Mouse (Mus musculus) layer of hippocampus, adult 9-11 months (tissue): ENCODE results near the gene Rpf1.

Source experiments
- DNase-seq: peaks from one replicate; pipeline ENCODE4 v3.0.0; 2022

Rpf1 gene

DNA sequence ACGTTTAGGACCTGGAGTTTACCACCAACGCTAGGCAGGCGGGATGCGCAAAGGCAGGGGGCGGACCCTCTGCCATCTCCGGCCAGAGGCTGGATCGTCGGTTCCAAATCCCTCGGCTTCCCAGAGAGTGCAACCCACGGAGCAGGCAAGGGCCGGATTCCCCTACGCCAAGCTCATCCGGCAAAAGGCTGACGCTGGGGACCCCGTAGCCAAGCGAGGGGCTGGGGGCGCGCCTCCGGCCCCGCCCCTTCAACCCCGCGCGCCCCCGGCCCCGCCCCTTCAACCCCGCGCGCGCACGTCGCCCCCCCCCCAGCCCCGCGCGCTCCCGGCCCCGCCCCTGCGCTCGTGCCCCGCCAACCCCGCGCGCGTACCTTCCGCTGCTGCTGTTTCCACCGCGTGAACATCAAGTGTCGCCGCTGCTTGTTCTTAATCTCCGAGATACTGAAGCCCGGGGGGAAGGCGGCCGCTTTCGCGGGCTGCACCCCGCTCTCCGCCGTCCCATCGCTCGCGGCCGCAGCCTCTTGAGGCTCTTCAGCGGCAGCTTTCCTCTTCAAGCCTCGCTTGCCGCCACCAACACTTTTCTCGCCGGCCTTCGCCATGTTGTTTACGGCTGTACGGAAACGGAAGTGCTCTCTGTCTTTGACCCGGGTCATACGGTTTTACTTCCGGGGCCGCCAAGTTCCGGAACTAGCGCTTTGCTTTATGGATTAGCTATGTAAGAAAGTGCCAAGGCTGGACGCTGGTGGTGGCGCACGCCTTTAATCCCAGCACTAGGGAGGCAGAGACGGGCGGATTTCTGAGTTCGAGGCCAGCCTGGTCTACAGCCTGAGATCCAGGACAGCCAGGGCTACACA, at the start of gene Rpf1:
Gene Rpf1, minus strand, starts transcription at position 632 of the 854 bp plus-strand sequence.
- peak; percentile 92 for DNase-seq

GRCm38 (mm10) chr3:146570939-146571338, 49.7 kb upstream of the Rpf1 start:
- DNase-seq: no peak

- DNase-seq: no peak
Observed at GRCm38 (mm10) chr3:146570148-146570782, 49.0 kb upstream of the Rpf1 start, which contains the start of gene Uox. TSS of gene Uox (plus strand) at chr3:146570426.

- no peak for DNase-seq
Observed at GRCm38 (mm10) chr3:146569594-146569993, 48.4 kb upstream of the Rpf1 start.

DNA sequence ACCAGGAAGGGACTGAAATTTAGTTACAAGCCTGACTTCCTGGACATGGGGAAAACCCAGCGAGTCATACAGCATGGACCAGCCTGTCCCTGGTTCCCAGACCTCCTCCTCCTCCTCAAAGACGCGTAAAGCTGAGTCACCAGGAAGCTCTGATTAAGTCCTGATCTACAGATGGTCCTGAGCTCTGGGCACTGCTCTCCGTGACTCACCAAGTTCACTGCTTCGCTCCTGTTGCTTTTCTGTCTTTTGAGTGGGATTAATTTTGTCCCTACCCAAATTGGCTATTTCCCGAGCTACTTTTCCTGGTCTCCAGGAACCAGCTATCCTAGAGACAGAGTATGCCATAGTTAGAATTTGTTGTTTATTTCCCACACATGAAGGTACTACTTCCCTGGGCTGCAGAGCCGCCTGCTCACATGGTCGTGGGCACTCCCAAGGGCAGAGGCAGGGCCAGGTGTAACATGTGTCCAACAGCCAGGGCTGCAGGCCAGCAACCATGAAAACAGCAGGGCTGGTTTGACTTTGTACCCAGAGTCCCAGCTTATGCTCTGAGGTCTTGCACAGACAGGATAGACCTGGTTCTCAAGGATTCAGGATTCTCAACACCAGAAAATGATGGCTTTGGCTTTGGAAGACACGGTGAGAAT, 46.8 kb upstream of the Rpf1 start:
- peak; percentile 44 for DNase-seq

- no peak for DNase-seq
Observed at GRCm38 (mm10) chr3:146567366-146567765, 46.1 kb upstream of the Rpf1 start.

- no peak for DNase-seq
Observed at GRCm38 (mm10) chr3:146565065-146565411, 43.8 kb upstream of the Rpf1 start.

- DNase-seq: peak; percentile 71
Observed at GRCm38 (mm10) chr3:146564268-146565064, 43.2 kb upstream of the Rpf1 start.

DNA sequence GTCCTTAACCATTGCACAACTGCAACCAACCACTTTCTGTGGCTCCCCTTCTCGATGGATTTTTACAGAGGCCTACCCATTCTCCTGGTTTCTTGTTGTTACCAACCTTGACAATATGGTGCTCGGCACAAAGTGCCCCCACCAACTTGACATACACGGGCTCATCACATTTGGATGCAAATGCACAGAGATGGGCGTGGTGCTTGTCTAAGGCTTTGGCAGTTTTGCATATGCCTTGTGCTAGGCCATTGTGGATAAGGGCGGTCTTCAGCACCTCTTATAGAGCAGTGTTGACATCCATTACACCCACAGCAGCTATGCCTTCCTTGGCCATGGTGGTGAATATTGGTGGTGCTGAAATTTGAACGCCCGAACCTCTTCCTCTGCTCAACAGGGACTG, 41.7 kb upstream of the Rpf1 start:
- no peak for DNase-seq

DNA sequence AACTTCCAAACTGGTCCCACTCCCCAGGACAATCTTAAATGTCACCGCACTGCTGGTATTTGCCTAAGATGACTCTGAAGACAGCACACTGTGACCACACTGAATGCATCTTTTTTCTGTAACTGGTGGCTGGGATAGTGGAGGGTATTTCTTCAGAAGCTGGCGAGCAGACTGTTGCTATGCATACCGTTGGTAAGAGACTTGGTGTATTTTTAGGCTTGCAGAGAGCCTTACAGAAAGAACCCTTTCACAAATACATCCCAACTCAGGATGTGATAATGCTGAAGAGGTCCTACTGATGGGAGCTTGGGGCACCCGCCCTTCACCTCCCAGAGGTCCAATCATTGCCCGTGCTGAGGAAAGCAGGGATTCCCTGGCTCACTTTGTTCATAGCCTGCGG, 36.3 kb upstream of the Rpf1 start:
- peak; percentile 13 for DNase-seq

DNA sequence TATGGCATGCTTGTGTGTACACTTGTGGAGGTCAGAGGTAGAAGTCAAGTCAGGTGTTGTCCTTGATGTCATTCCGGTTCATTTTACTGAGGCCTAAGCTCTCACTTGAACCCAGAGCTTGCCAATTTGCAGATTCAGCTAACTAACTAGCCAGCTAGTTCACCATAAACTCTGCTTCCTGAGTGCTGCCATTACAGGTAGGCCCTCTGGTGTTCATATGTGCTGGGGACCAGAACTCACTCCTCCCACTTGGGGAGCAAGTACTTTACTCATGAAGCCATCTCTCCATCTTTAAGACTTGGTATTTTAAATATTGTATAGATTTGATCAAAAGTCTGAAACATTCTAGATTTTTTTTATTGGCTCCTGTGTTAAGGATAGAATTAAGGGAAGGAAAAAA, 35.3 kb upstream of the Rpf1 start:
- no peak for DNase-seq

DNA sequence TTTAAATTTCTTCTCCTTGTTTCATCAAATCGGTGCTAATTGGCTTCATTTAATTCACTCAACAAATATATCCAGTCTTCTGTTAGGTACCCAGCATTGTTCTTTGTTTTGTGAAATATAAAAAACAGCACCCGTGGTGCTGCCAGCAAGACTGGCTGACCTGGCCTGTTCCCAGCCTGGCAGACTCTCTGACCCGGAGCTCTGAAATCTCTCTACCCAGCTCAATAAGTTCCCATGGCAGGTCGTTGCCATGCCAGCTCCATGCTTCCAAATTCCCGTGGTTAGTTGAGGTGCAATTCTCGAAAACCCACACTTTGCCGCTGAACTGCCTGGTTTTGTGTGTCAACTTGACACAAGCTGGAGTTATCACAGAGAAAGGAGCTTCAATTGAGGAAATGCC, 33.6 kb upstream of the Rpf1 start:
- no peak for DNase-seq

DNA sequence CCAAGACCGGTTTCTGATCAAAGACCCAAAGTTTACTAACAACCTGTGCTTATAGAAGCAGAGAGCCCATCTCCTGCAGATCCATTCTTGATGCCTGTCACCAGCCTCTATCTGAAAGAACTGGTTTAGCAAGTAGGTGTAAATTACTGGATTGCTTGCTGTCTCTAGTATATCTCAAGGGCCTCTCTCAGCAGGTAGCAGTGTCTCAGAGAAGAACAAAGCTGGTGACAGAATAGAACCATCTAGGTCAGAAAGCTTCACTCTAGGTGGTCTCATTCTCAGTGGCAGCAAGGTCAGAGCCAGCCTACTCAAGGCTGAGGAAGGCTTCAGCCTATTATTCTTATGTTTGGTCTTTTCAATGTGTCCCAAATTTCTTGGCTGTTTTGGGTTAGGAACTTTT, 22.4 kb upstream of the Rpf1 start:
- no peak for DNase-seq

- DNase-seq: no peak
Observed at GRCm38 (mm10) chr3:146540521-146541273, 19.5 kb upstream of the Rpf1 start.

GRCm38 (mm10) chr3:146534986-146535385, 13.8 kb upstream of the Rpf1 start:
- DNase-seq: no peak

GRCm38 (mm10) chr3:146528335-146528734, 7.1 kb upstream of the Rpf1 start:
- DNase-seq: no peak

DNA sequence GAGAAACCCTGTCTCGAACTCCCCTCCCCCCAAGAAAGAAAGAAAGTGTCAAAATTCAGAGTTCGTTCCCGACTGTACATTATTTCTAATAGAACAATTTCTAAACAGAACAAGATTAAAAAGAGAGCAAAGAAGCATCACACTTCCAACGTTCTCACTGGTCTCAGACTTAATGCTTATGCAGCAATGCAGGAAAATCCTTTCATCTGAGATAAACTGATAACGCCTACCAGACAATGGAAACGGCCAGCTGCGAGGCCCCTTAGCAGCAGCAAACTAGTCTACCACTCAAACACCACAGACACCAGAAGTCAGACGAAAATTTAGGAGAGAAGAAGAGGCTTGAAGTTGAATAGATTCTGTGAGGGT, 407 bp upstream of the Rpf1 start:
- no peak for DNase-seq

DNA sequence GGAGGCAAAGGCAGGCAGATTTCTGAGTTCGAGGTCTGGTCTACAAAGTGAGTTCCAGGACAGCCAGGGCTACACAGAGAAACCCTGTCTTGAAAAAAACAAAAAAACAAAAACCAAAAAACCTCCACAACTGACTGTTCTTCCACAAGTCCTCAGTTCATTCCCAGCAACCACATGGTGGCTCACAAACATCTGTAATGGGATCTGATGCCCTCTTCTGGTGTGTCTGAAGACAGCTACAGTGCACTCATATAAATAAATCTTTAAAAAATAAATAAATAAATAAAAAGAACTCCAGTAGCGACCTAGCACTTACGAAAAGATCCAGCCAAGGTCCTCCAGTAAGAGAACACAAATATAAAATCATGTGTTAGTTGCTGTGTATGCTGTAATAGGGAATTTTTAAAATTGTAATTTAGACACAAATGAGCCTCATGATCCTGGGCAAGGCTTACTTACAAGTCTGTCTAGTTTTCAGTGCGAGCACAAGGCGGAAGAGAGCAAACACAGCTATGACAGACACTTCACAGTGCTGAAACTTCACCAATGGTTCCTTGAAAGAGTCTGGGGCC, 917 bp downstream of the Rpf1 start:
- no peak for DNase-seq

DNA sequence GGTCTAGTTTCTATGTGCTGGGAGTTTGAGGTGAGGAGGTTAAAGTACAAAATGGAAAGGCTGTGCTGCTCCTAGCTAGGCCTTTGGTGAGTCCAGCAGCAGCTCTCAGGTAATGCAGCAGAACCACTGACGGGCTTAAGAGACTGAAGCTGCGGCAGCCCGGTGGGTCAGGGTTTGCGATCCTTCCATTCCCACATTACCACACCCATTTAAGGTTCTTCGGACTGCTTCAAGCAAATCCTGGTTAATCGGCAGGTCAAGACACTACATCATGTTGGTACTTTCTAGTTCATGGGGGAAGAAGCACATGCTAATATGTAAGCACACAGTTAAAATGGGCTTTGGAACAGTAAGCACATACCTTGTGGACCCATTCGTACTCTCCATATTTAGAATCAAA, 14.5 kb downstream of the Rpf1 start:
- no peak for DNase-seq

GRCm38 (mm10) chr3:146501601-146502123, 19.6 kb downstream of the Rpf1 start:
- no peak for DNase-seq

- DNase-seq: no peak
Observed at GRCm38 (mm10) chr3:146500810-146501201, 20.4 kb downstream of the Rpf1 start.
